Mouse (Mus musculus) midbrain, embryonic 15.5 days (tissue): ENCODE measurements around the gene Hbq1b. TPM values are rescaled to one million over a fixed set of nuclear protein-coding genes. Genes with fewer than 3 reads are reported as not detected.

Experiments
- ATAC-seq: fragments of 200-750 bp; cut with Nextera tagmentation; replicated peaks from 2 replicates; pipeline ENCODE4 v1.8.0; 2017; ENCODE audit warnings: moderate TSS enrichment
- H3K27ac ChIP-seq: fragments of 300-500 bp; sonication (generic); 2 replicates; pipeline ENCODE4 v1.5.1; 2015; ENCODE audit warnings: mild to moderate bottlenecking, inconsistent platforms
- H3K27me3 ChIP-seq: fragments of 300-500 bp; sonication (generic); replicated peaks from 2 replicates; pipeline ENCODE4 v1.6.1; 2015; ENCODE audit warnings: inconsistent platforms
- H3K36me3 ChIP-seq: fragments of 300-500 bp; sonication (generic); replicated peaks from 2 replicates; pipeline ENCODE4 v1.6.1; 2015; ENCODE audit warnings: inconsistent platforms
- H3K4me1 ChIP-seq: fragments of 300-500 bp; sonication (generic); 2 replicates; pipeline ENCODE4 v1.6.1; 2015; ENCODE audit warnings: inconsistent platforms
- H3K4me2 ChIP-seq: fragments of 300-500 bp; sonication (generic); 2 replicates; pipeline ENCODE4 v1.6.1; 2015; ENCODE audit warnings: inconsistent platforms, mild to moderate bottlenecking, moderate library complexity
- H3K4me3 ChIP-seq: fragments of 300-500 bp; sonication (generic); 2 replicates; pipeline ENCODE4 v1.5.1; 2015; ENCODE audit warnings: mild to moderate bottlenecking, inconsistent platforms
- H3K9ac ChIP-seq: fragments of 300-500 bp; sonication (generic); 2 replicates; pipeline ENCODE4 v1.6.1; 2015; ENCODE audit warnings: mild to moderate bottlenecking, inconsistent platforms
- H3K9me3 ChIP-seq: fragments of 300-500 bp; sonication (generic); 2 replicates; pipeline ENCODE4 v1.6.1; 2016; ENCODE audit warnings: inconsistent platforms
- WGBS: fragments of 180-500 bp; shearing (Covaris S2); methylation state at CpG from one replicate; pipeline ENCODE4 v1.1.7; 2015; ENCODE audit warnings: mixed read lengths; 5-methylcytosine and 5-hydroxymethylcytosine counted together
- polyA plus RNA-seq: library from polyadenylated mRNA; unstranded; fragments of >200 nt; fragmentation: Nextera tagmentation; extraction: Ambion mirVana; gene quantifications from 2 replicates; pipeline ENCODE4 v1.2.1, GENCODE M21; 2015

Hbq1b gene
- polyA plus RNA-seq, 1 experiment from 2014 or later, result 0.83 TPM

- no peaks in the 10 kb centered on the region for H3K4me1 ChIP-seq
- WGBS, result 73% methylated on average over 3 of the region's 3 CpGs
- H3K9me3 ChIP-seq, result no peaks in the 10 kb centered on the region
- no peaks in the 10 kb centered on the region for H3K27me3 ChIP-seq
- H3K36me3 ChIP-seq, result no peaks in the 10 kb centered on the region
- no peak overlapping the region for H3K9ac ChIP-seq
- no peak for ATAC-seq
- no peak overlapping the region for H3K4me2 ChIP-seq
- H3K4me3 ChIP-seq, result no peak overlapping the region
- no peak overlapping the region for H3K27ac ChIP-seq
These were observed 23.2 kb downstream of the Hbq1b start for GRCm38 (mm10) chr11:32309928-32310327.

- Histone ChIP-seq H3K27me3 (no peaks in the 10 kb centered on the region), H3K36me3 (no peaks in the 10 kb centered on the region), H3K4me3 (no peak overlapping the region), H3K4me1 (no peaks in the 10 kb centered on the region), H3K4me2 (no peak overlapping the region), H3K9ac (no peak overlapping the region), H3K9me3 (no peaks in the 10 kb centered on the region), H3K27ac (no peak overlapping the region)
- no peak for ATAC-seq
- 90% methylated on average over 3 of the region's 3 CpGs for WGBS
These were observed 29.2 kb downstream of the Hbq1b start for GRCm38 (mm10) chr11:32316009-32316408.

GRCm38 (mm10) chr11:32320507-32321195, 33.9 kb downstream of the Hbq1b start:
- H3K27me3 ChIP-seq, result no peaks in the 10 kb centered on the region; the same call in 1 of the 2 replicates
- H3K4me2 ChIP-seq, result no peak overlapping the region
- no peak for ATAC-seq
- no peaks in the 10 kb centered on the region for H3K36me3 ChIP-seq
- H3K9ac ChIP-seq, result no peak overlapping the region
- WGBS, result 69% methylated on average over 11 of the region's 11 CpGs
- no peak overlapping the region for H3K4me3 ChIP-seq
- H3K27ac ChIP-seq, result no peak overlapping the region
- 0 out of 2 replicates have a peak, but pooled peaks cover 3% of the 10 kb centered on the region for H3K4me1 ChIP-seq
- no peaks in the 10 kb centered on the region for H3K9me3 ChIP-seq

- no peak overlapping the region for H3K9ac ChIP-seq
- no peak overlapping the region for H3K4me3 ChIP-seq
- no peak overlapping the region for H3K4me2 ChIP-seq
- H3K4me1 ChIP-seq, result 0 out of 2 replicates have a peak, but pooled peaks cover 3% of the 10 kb centered on the region
- ATAC-seq, result no peak
- H3K27me3 ChIP-seq, result no peaks in the 10 kb centered on the region; the same call in 1 of the 2 replicates
- H3K27ac ChIP-seq, result no peak overlapping the region
- WGBS, result 40% methylated on average over 8 of the region's 8 CpGs
- no peaks in the 10 kb centered on the region for H3K36me3 ChIP-seq
- no peaks in the 10 kb centered on the region for H3K9me3 ChIP-seq
These were observed 34.4 kb downstream of the Hbq1b start for GRCm38 (mm10) chr11:32321196-32321565.

DNA sequence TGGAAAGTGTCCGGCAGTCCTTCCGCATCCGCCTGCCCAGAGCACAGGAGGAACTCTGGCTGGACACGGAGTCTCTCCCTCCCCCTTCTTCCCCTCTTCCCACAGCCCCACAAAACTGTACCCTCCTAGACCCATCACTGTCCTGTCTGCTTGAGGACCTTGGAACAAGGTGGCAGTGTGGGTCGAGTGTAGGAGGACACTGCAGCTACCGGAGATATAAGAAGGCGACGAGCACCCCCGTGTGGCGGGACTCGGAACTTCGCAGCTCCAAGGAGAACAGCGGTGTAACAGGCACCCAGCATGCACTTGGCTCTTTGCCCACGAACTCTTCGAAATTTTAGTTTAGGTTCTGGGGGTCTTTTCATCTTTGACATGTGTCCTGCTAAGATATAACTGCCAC, 37.8 kb downstream of the Hbq1b start:
- Histone ChIP-seq H3K9ac (no peak overlapping the region), H3K4me2 (peak overlapping the region; percentile 34; the same call in 1 of the 2 replicates), H3K4me3 (no peak overlapping the region), H3K4me1 (0 out of 2 replicates have a peak, but pooled peaks cover 3% of the 10 kb centered on the region), H3K27ac (no peak overlapping the region), H3K9me3 (no peaks in the 10 kb centered on the region), H3K27me3 (no peaks in the 10 kb centered on the region; the same call in 1 of the 2 replicates), H3K36me3 (no peaks in the 10 kb centered on the region)
- ATAC-seq, result peak; percentile 85
- WGBS, result 14% methylated on average over 15 of the region's 15 CpGs

DNA sequence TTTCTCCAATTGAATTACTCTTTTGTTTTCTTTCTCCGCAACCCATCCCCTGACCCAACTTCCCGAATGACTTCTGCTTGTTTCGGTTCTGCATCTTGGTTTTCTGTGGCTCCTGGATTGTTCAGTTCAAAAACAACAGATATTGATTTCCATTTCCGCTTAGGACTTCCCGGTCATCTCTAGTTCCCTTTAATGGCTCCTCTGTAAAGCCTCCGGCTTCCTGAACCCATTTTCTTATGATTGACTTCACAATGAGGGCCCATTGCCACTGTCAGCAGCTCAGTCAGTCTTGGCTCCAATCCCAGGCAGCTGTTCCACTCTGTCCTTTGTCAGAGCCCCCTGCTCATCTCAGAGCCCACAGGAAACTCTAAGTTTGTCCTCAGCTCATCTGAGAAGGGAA, 44.3 kb downstream of the Hbq1b start:
- H3K27me3 ChIP-seq, result no peaks in the 10 kb centered on the region
- no peak overlapping the region for H3K27ac ChIP-seq
- 0 out of 2 replicates have a peak, but pooled peaks cover 3% of the 10 kb centered on the region for H3K4me1 ChIP-seq
- ATAC-seq, result no peak
- 50% methylated on average over 6 of the region's 6 CpGs for WGBS
- H3K36me3 ChIP-seq, result no peaks in the 10 kb centered on the region
- no peak overlapping the region for H3K4me3 ChIP-seq
- no peak overlapping the region for H3K9ac ChIP-seq
- no peak overlapping the region for H3K4me2 ChIP-seq
- no peaks in the 10 kb centered on the region for H3K9me3 ChIP-seq

DNA sequence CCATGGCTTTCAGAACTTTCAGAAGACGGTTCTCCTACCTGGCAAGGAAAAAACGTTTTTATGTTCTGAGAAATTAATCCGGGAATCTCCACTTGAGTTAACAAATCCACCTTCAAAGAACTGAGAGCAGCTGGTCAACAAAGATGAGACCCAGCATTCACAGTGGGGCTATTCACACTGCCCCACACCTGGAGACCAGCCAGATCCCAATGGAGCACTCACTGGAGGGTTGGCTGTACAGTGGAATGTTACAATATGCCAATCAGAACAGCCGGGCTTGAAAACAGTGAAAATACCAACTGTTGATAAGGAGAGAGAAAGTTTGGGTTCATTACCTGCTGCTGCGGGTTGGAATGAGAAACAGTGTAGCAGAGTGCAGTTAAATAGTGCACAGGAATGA, 45.1 kb downstream of the Hbq1b start:
- ATAC-seq, result no peak
- H3K9ac ChIP-seq, result no peak overlapping the region
- 0 out of 2 replicates have a peak, but pooled peaks cover 3% of the 10 kb centered on the region for H3K4me1 ChIP-seq
- no peak overlapping the region for H3K4me3 ChIP-seq
- no peaks in the 10 kb centered on the region for H3K9me3 ChIP-seq
- H3K36me3 ChIP-seq, result no peaks in the 10 kb centered on the region
- WGBS, result 68% methylated on average over 5 of the region's 5 CpGs
- no peak overlapping the region for H3K4me2 ChIP-seq
- H3K27ac ChIP-seq, result no peak overlapping the region
- H3K27me3 ChIP-seq, result no peaks in the 10 kb centered on the region

DNA sequence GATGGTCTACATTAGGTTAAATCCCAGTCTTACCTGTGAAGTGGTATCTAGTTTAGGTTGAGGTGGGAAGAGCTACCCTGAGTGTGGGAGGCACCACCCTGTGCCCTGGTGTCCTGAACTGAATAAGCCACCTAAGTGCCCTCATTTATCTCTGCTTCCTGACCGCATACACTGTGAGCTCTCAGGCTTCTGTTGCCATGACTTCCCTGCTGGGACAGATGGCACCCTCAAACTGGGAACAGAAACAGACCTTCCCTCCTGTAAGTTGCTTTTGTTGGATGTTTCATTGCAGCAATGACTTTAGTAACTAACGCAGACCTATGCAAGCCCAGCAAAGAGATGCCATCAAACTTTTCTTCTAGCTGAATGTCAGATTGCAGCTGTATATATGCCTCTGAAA, 46.5 kb downstream of the Hbq1b start:
- H3K27ac ChIP-seq, result no peak overlapping the region
- H3K9me3 ChIP-seq, result no peaks in the 10 kb centered on the region
- H3K4me3 ChIP-seq, result no peak overlapping the region
- no peaks in the 10 kb centered on the region for H3K27me3 ChIP-seq
- no peak overlapping the region for H3K4me2 ChIP-seq
- H3K4me1 ChIP-seq, result 0 out of 2 replicates have a peak, but pooled peaks cover 3% of the 10 kb centered on the region
- WGBS, result 86% methylated on average over 2 of the region's 2 CpGs
- ATAC-seq, result no peak
- H3K36me3 ChIP-seq, result no peaks in the 10 kb centered on the region
- H3K9ac ChIP-seq, result no peak overlapping the region

- no peak overlapping the region for H3K4me2 ChIP-seq
- ATAC-seq, result no peak
- H3K9ac ChIP-seq, result no peak overlapping the region
These were observed 49.7 kb downstream of the Hbq1b start for GRCm38 (mm10) chr11:32336435-32336907.

More at GRCm38 (mm10) chr11:32336435-32336907, 49.7 kb downstream of the Hbq1b start:
- Histone ChIP-seq H3K27me3 (no peaks in the 10 kb centered on the region), H3K36me3 (no peaks in the 10 kb centered on the region), H3K9me3 (no peaks in the 10 kb centered on the region), H3K4me1 (no peaks in the 10 kb centered on the region), H3K4me3 (no peak overlapping the region), H3K27ac (no peak overlapping the region)
- WGBS, result 85% methylated on average over 6 of the region's 6 CpGs

Other genes with a start within 250 kb of the Hbq1b start
- not detected in 2 replicates for gene Il9r, start 86.7 kb upstream of the Hbq1b start, polyA plus RNA-seq
- gene Snrnp25, start 81.5 kb upstream of the Hbq1b start, polyA plus RNA-seq, result 40.4 and 48.3 TPM in 2 replicates
- 21.3 and 23.8 TPM in 2 replicates for gene Rhbdf1, start 64.7 kb upstream of the Hbq1b start, polyA plus RNA-seq
- 41.2 and 44.1 TPM in 2 replicates for gene Mpg, start 60.5 kb upstream of the Hbq1b start, polyA plus RNA-seq
- 46.4 and 48.4 TPM in 2 replicates for gene Nprl3, start 19.3 kb upstream of the Hbq1b start, polyA plus RNA-seq
- 32.4 and 44.1 TPM in 2 replicates for gene Hba-x, start 10.6 kb upstream of the Hbq1b start, polyA plus RNA-seq
- 2,454 and 3,091 TPM in 2 replicates for gene Hba-a1, start 3.5 kb upstream of the Hbq1b start, polyA plus RNA-seq
- gene Hba-a2, start 9.5 kb downstream of the Hbq1b start, polyA plus RNA-seq, result 6,359 and 8,071 TPM in 2 replicates
- gene Hbq1a, start 13.1 kb downstream of the Hbq1b start, polyA plus RNA-seq, result 1.2 and 1.5 TPM in 2 replicates
- gene Sh3pxd2b, start 60.9 kb downstream of the Hbq1b start, polyA plus RNA-seq, result 26.1 and 27.0 TPM in 2 replicates
- 48.7 and 49.4 TPM in 2 replicates for gene Ubtd2, start 168.4 kb downstream of the Hbq1b start, polyA plus RNA-seq
- gene Efcab9, start 245.1 kb downstream of the Hbq1b start, polyA plus RNA-seq, result 0.46 TPM in 1 of 2 replicates, not detected in the other
- 2.0 and 2.3 TPM in 2 replicates for gene Stk10, start 246.3 kb downstream of the Hbq1b start, polyA plus RNA-seq